Mouse (Mus musculus) heart, adult 2 months (tissue): ENCODE data around the gene Wdr86. TPM values are rescaled to one million over a fixed set of nuclear protein-coding genes. Genes with fewer than 3 reads are reported as not detected.
"Not testable (repeated sequence)": the region's sequence is repeated elsewhere in the genome, so short reads cannot be mapped to it uniquely, and the experiment has no call there.

ENCODE experiments used
- DNase-seq, 2 experiments: peaks; one replicate each; pipeline ENCODE4 v3.0.0; 2021
- H3K27ac ChIP-seq: fragments of 200-600 bp; 2 replicates; pipeline ENCODE4 v1.8.1; 2022
- H3K27me3 ChIP-seq: fragments of 200-500 bp; 2 replicates; pipeline ENCODE4 v1.6.1; 2012; ENCODE audit warnings: mild to moderate bottlenecking, low read length, inconsistent platforms, mixed read lengths; ENCODE audit not compliant: control insufficient read depth, insufficient read depth
- H3K36me3 ChIP-seq: fragments of 200-500 bp; 2 replicates; pipeline ENCODE4 v1.6.1; 2012; ENCODE audit warnings: low read length, inconsistent platforms; ENCODE audit not compliant: control insufficient read depth, insufficient read depth
- H3K4me1 ChIP-seq: fragments of 200-500 bp; 2 replicates; pipeline ENCODE4 v1.6.1; 2011; ENCODE audit warnings: low read length; ENCODE audit not compliant: control insufficient read depth, insufficient read depth
- H3K4me3 ChIP-seq: fragments of 200-600 bp; 2 replicates; pipeline ENCODE4 v1.8.1; 2022
- H3K79me2 ChIP-seq: fragments of 200-500 bp; replicated peaks from 2 replicates; pipeline ENCODE4 v1.6.1; 2012; ENCODE audit warnings: mild to moderate bottlenecking, inconsistent platforms, low read length, moderate library complexity, mixed read lengths; ENCODE audit not compliant: control insufficient read depth, insufficient read depth
- H3K9ac ChIP-seq: fragments of 200-500 bp; 2 replicates; pipeline ENCODE4 v1.6.1; 2012; ENCODE audit warnings: low read depth, mild to moderate bottlenecking, control low read depth, inconsistent platforms, low read length, mixed read lengths
- CTCF ChIP-seq: fragments of 200-600 bp; IDR thresholded peaks from 2 replicates; pipeline ENCODE4 v1.8.1; 2022; ENCODE audit warnings: antibody characterized with exemption, mild to moderate bottlenecking, moderate library complexity
- EP300 ChIP-seq: fragments of 200-500 bp; IDR thresholded peaks from 2 replicates; pipeline ENCODE4 v1.6.1; 2011; ENCODE audit warnings: low read depth, low read length, control low read depth; ENCODE audit not compliant: insufficient read depth
- POLR2A ChIP-seq: fragments of 200-500 bp; IDR thresholded peaks from 2 replicates; pipeline ENCODE4 v1.6.1; 2011; ENCODE audit warnings: mild to moderate bottlenecking, low read depth, low read length, control low read depth; ENCODE audit not compliant: insufficient read depth
- WGBS: fragments of 180-500 bp; shearing (Covaris S2); methylation state at CpG from one replicate; pipeline ENCODE4 v1.1.7; 2018; 5-methylcytosine and 5-hydroxymethylcytosine counted together
- intact Hi-C: fragments of 180-260 bp; cut with DNase I; formaldehyde crosslinking; loops from one replicate; pipeline ENCODE4 v1.15.1; 2025
- long read RNA-seq: library from polyadenylated mRNA; stranded (forward); transcript quantifications from one replicate; pipeline ENCODE4 v2.0.0, GENCODE M21; 2021
- polyA plus RNA-seq: library from polyadenylated mRNA; depleted of rRNA; stranded (reverse); fragments of >200 nt; gene quantifications from 2 replicates; pipeline ENCODE4 v1.2.3, GENCODE M21; 2012; rRNA removed
- total RNA-seq, 2 experiments: library from RNA; stranded (reverse); gene quantifications; 2 replicates each; pipeline ENCODE4 v1.2.3; 2021

The Wdr86 gene
- total RNA-seq: 1 to 10 TPM in 1 of 2 experiments, under 1 TPM in 1; 0.43 to 1.0 TPM
- polyA plus RNA-seq: 0.73 and 1.4 TPM in 2 replicates
- long read RNA-seq, partial matches to known transcripts: 0 of 1 reads
- long read RNA-seq, other reads (novel, unspliced or antisense): 0 of 1 reads

- intact Hi-C loops: no loop called here
- no peaks in the 10 kb centered on the region for H3K4me1 ChIP-seq
These were observed at the start of gene Wdr86 for GRCm38 (mm10) chr5:24730488-24730871. TSS of gene Wdr86 (minus strand) at chr5:24730727.

GRCm38 (mm10) chr5:24779881-24780512 lies 49.5 kb upstream of the Wdr86 start:
- intact Hi-C loops: loop anchor here (1.0 to 2.0 kb wide), 2 partner anchors 29 to 106 kb away; no protein-coding TSS in a partner anchor
- no peaks in the 10 kb centered on the region for H3K79me2 ChIP-seq
- no peaks in the 10 kb centered on the region for H3K36me3 ChIP-seq
- H3K4me3 ChIP-seq: no peak overlapping the region
- H3K27ac ChIP-seq: no peak overlapping the region
- TF ChIP-seq POLR2A: no peak
- peak; percentile 90 for TF ChIP-seq CTCF
- TF ChIP-seq EP300: no peak
- no peak overlapping the region for H3K9ac ChIP-seq
- peak in 1 of 2 experiments; percentile 32 for DNase-seq
- WGBS: 46% methylated on average over 15 of the region's 15 CpGs
- H3K4me1 ChIP-seq: peaks cover 1% of the 10 kb centered on the region; the same call in 1 of the 2 replicates
- H3K27me3 ChIP-seq: no peaks in the 10 kb centered on the region

More at GRCm38 (mm10) chr5:24730488-24730871, at the start of gene Wdr86:
- no peak for DNase-seq
- Histone ChIP-seq H3K79me2 (no peaks in the 10 kb centered on the region), H3K27ac (no peak within 1 kb of the TSS), H3K27me3 (peaks cover 12% of the 10 kb centered on the region), H3K4me3 (peak within 1 kb of the TSS; percentile 34), H3K9ac (peak within 1 kb of the TSS; percentile 48), H3K36me3 (no peaks in the 10 kb centered on the region)
- TF ChIP-seq POLR2A: no peak
- under 1% methylated on average over 23 of the region's 23 CpGs for WGBS

GRCm38 (mm10) chr5:24779321-24779720 lies 48.8 kb upstream of the Wdr86 start:
- Histone ChIP-seq H3K4me3 (no peak overlapping the region), H3K36me3 (no peaks in the 10 kb centered on the region), H3K9ac (no peak overlapping the region), H3K4me1 (peaks cover 1% of the 10 kb centered on the region; the same call in 1 of the 2 replicates), H3K27ac (no peak overlapping the region), H3K27me3 (no peaks in the 10 kb centered on the region), H3K79me2 (no peaks in the 10 kb centered on the region)
- intact Hi-C loops: no loop called here
- TF ChIP-seq EP300: no peak
- TF ChIP-seq POLR2A: no peak
- TF ChIP-seq CTCF: no peak
- no peak for DNase-seq

- TF ChIP-seq CTCF (no peak), POLR2A (no peak), EP300 (no peak)
- Histone ChIP-seq H3K27me3 (no peaks in the 10 kb centered on the region), H3K9ac (no peak overlapping the region), H3K27ac (no peak overlapping the region), H3K79me2 (no peaks in the 10 kb centered on the region), H3K4me3 (no peak overlapping the region), H3K36me3 (no peaks in the 10 kb centered on the region), H3K4me1 (peaks cover 1% of the 10 kb centered on the region; the same call in 1 of the 2 replicates)
- intact Hi-C loops: no loop called here
- no peak for DNase-seq
- WGBS: 60% methylated on average over 13 of the region's 13 CpGs
These were observed 48.3 kb upstream of the Wdr86 start for GRCm38 (mm10) chr5:24778843-24779140.

- Histone ChIP-seq H3K27me3 (no peaks in the 10 kb centered on the region), H3K27ac (no peak overlapping the region), H3K79me2 (no peaks in the 10 kb centered on the region), H3K36me3 (no peaks in the 10 kb centered on the region), H3K9ac (no peak overlapping the region), H3K4me1 (peaks cover 1% of the 10 kb centered on the region; the same call in 1 of the 2 replicates), H3K4me3 (no peak overlapping the region)
- DNase-seq: no peak
- WGBS: 37% methylated on average over 17 of the region's 17 CpGs
- intact Hi-C loops: no loop called here
- no peak for TF ChIP-seq POLR2A
- TF ChIP-seq EP300: no peak
- no peak for TF ChIP-seq CTCF
These were observed 47.7 kb upstream of the Wdr86 start for GRCm38 (mm10) chr5:24778082-24778842.

GRCm38 (mm10) chr5:24776681-24777080 lies 46.2 kb upstream of the Wdr86 start:
- Histone ChIP-seq H3K27me3 (no peaks in the 10 kb centered on the region), H3K9ac (no peak overlapping the region), H3K4me1 (peaks cover 1% of the 10 kb centered on the region; the same call in 1 of the 2 replicates), H3K4me3 (no peak overlapping the region), H3K79me2 (no peaks in the 10 kb centered on the region), H3K27ac (no peak overlapping the region), H3K36me3 (no peaks in the 10 kb centered on the region)
- 60% methylated on average over 4 of the region's 4 CpGs for WGBS
- intact Hi-C loops: no loop called here
- no peak for DNase-seq
- no peak for TF ChIP-seq CTCF
- TF ChIP-seq POLR2A: no peak
- TF ChIP-seq EP300: no peak

GRCm38 (mm10) chr5:24774549-24774948 lies 44.0 kb upstream of the Wdr86 start:
- H3K9ac ChIP-seq, H3K79me2 ChIP-seq, H3K36me3 ChIP-seq, intact Hi-C loops, H3K27ac ChIP-seq, DNase-seq, H3K27me3 ChIP-seq, H3K4me1 ChIP-seq, H3K4me3 ChIP-seq: not testable (repeated sequence)
- WGBS: 85% methylated on average over 16 of the region's 16 CpGs
